Mouse (Mus musculus): Measurements from ENCODE around the gene Mpnd. TPM values are rescaled to one million over a fixed set of nuclear protein-coding genes. Genes with fewer than 3 reads are reported as not detected.

Mpnd gene
- polyA plus RNA-seq, 1 experiment, result 92.1 TPM

- H3K27me3 ChIP-seq (ENCODE audit: control insufficient read depth, insufficient read depth, insufficient read length), result no peaks in the 10 kb centered on the region
- TF ChIP-seq MAX (IDR thresholded peaks at IDR 0.05; ENCODE audit: low read depth) (peak; percentile 37), MYOD1 (IDR thresholded peaks at IDR 0.05; ENCODE audit: control insufficient read depth in 1 of 3, insufficient read length in 2 of 3, low read depth in 2 of 3) (peak in 2 of 3 experiments; percentile 9 to 75), POLR2AphosphoS2 (IDR thresholded peaks at IDR 0.05; ENCODE audit: insufficient read length, low read depth) (peak; percentile 91), SRF (IDR thresholded peaks at IDR 0.05; ENCODE audit: control insufficient read depth, insufficient read length, low read depth) (peak; percentile 45), REST (IDR thresholded peaks at IDR 0.05; ENCODE audit: insufficient read depth, insufficient read length) (no peak), MYOG (IDR thresholded peaks at IDR 0.05; ENCODE audit: control insufficient read depth in 1 of 3, insufficient read depth in 1 of 3, insufficient read length in 2 of 3, low read depth in 2 of 3) (peak in 1 of 3 experiments; percentile 54), POLR2A (IDR thresholded peaks at IDR 0.05; ENCODE audit: insufficient read length, low read depth) (peak; percentile 90), E2F4 (IDR thresholded peaks at IDR 0.05; ENCODE audit: insufficient read depth) (peak; percentile 69), TCF3 (IDR thresholded peaks at IDR 0.05; ENCODE audit: insufficient read length, low read depth) (no peak)
- peak within 1 kb of the TSS; percentile 53 for H3ac ChIP-seq (ENCODE audit: control insufficient read depth, insufficient read length)
- H3K79me2 ChIP-seq (ENCODE audit: control insufficient read depth, insufficient read depth), result peaks cover 58% of the 10 kb centered on the region
- H3K36me3 ChIP-seq (ENCODE audit: control insufficient read depth, insufficient read depth), result no peaks in the 10 kb centered on the region
- H3K4me3 ChIP-seq, result peak within 1 kb of the TSS; percentile 80
- H3K4me2 ChIP-seq (ENCODE audit: low read depth), result peak within 1 kb of the TSS; percentile 91
Observed at GRCm38 (mm10) chr17:56036176-56036900, 30.8 kb downstream of the Mpnd start, which contains the start of gene Sh3gl1. Sh3gl1 (minus strand) TSS chr17:56036635.

- Histone ChIP-seq H3K27me3 (ENCODE audit: control insufficient read depth, insufficient read depth, insufficient read length) (no peaks in the 10 kb centered on the region), H3K79me2 (ENCODE audit: control insufficient read depth, insufficient read depth) (peaks cover 59% of the 10 kb centered on the region), H3K36me3 (ENCODE audit: control insufficient read depth, insufficient read depth) (no peaks in the 10 kb centered on the region), H3K4me3 (peak overlapping the region; percentile 80), H3K4me2 (ENCODE audit: low read depth) (peak overlapping the region; percentile 63), H3ac (ENCODE audit: control insufficient read depth, insufficient read length) (peak overlapping the region; percentile 53)
- TF ChIP-seq MYOD1 (IDR thresholded peaks at IDR 0.05; ENCODE audit: control insufficient read depth in 1 of 3, insufficient read length in 2 of 3, low read depth in 2 of 3) (no peak), E2F4 (IDR thresholded peaks at IDR 0.05; ENCODE audit: insufficient read depth) (no peak), REST (IDR thresholded peaks at IDR 0.05; ENCODE audit: insufficient read depth, insufficient read length) (no peak), CEBPB (IDR thresholded peaks at IDR 0.05; ENCODE audit: insufficient read depth, poor library complexity, severe bottlenecking) (no peak), MAX (IDR thresholded peaks at IDR 0.05; ENCODE audit: low read depth) (no peak)
Observed at GRCm38 (mm10) chr17:56036901-56037287, 31.4 kb downstream of the Mpnd start.

GRCm38 (mm10) chr17:56038583-56039261, 33.2 kb downstream of the Mpnd start:
- H3K27me3 ChIP-seq (ENCODE audit: control insufficient read depth, insufficient read depth, insufficient read length), result no peaks in the 10 kb centered on the region
- H3ac ChIP-seq (ENCODE audit: control insufficient read depth, insufficient read length), result no peak overlapping the region
- TF ChIP-seq MYOD1 (IDR thresholded peaks at IDR 0.05; ENCODE audit: control insufficient read depth in 1 of 3, insufficient read length in 2 of 3, low read depth in 2 of 3), result no peak
- TF ChIP-seq SRF (IDR thresholded peaks at IDR 0.05; ENCODE audit: control insufficient read depth, insufficient read length, low read depth), result no peak
- no peak for TF ChIP-seq TCF3 (IDR thresholded peaks at IDR 0.05; ENCODE audit: insufficient read length, low read depth)
- TF ChIP-seq REST (IDR thresholded peaks at IDR 0.05; ENCODE audit: insufficient read depth, insufficient read length), result no peak
- TF ChIP-seq MYOG (IDR thresholded peaks at IDR 0.05; ENCODE audit: control insufficient read depth in 1 of 3, insufficient read depth in 1 of 3, insufficient read length in 2 of 3, low read depth in 2 of 3), result no peak
- TF ChIP-seq MAX (IDR thresholded peaks at IDR 0.05; ENCODE audit: low read depth), result no peak
- H3K79me2 ChIP-seq (ENCODE audit: control insufficient read depth, insufficient read depth), result peaks cover 55% of the 10 kb centered on the region
- no peak overlapping the region for H3K4me2 ChIP-seq (ENCODE audit: low read depth)
- H3K4me3 ChIP-seq, result no peak overlapping the region
- no peaks in the 10 kb centered on the region for H3K36me3 ChIP-seq (ENCODE audit: control insufficient read depth, insufficient read depth)

GRCm38 (mm10) chr17:56039345-56039744, 33.8 kb downstream of the Mpnd start:
- H3K79me2 ChIP-seq (ENCODE audit: control insufficient read depth, insufficient read depth), result peaks cover 55% of the 10 kb centered on the region
- H3ac ChIP-seq (ENCODE audit: control insufficient read depth, insufficient read length), result no peak overlapping the region
- peak overlapping the region; percentile 75 for H3K4me2 ChIP-seq (ENCODE audit: low read depth)
- TF ChIP-seq POLR2A (IDR thresholded peaks at IDR 0.05; ENCODE audit: insufficient read length, low read depth) (no peak), TCF12 (IDR thresholded peaks at IDR 0.05; ENCODE audit: insufficient read depth, poor library complexity, severe bottlenecking) (no peak), MYOD1 (IDR thresholded peaks at IDR 0.05; ENCODE audit: control insufficient read depth in 1 of 3, insufficient read length in 2 of 3, low read depth in 2 of 3) (no peak), MYOG (IDR thresholded peaks at IDR 0.05; ENCODE audit: control insufficient read depth in 1 of 3, insufficient read depth in 1 of 3, insufficient read length in 2 of 3, low read depth in 2 of 3) (no peak)
- H3K27me3 ChIP-seq (ENCODE audit: control insufficient read depth, insufficient read depth, insufficient read length), result no peaks in the 10 kb centered on the region
- H3K4me3 ChIP-seq, result peak overlapping the region; percentile 57
- no peaks in the 10 kb centered on the region for H3K36me3 ChIP-seq (ENCODE audit: control insufficient read depth, insufficient read depth)

- Histone ChIP-seq H3ac (ENCODE audit: control insufficient read depth, insufficient read length) (peak within 1 kb of the TSS; percentile 67), H3K4me2 (ENCODE audit: low read depth) (peak within 1 kb of the TSS; percentile 88), H3K36me3 (ENCODE audit: control insufficient read depth, insufficient read depth) (no peaks in the 10 kb centered on the region), H3K4me3 (peak within 1 kb of the TSS; percentile 57), H3K27me3 (ENCODE audit: control insufficient read depth, insufficient read depth, insufficient read length) (no peaks in the 10 kb centered on the region), H3K79me2 (ENCODE audit: control insufficient read depth, insufficient read depth) (peaks cover 54% of the 10 kb centered on the region)
- TF ChIP-seq USF1 (IDR thresholded peaks at IDR 0.05; ENCODE audit: low read depth) (peak; percentile 99), TCF3 (IDR thresholded peaks at IDR 0.05; ENCODE audit: insufficient read length, low read depth) (no peak), E2F4 (IDR thresholded peaks at IDR 0.05; ENCODE audit: insufficient read depth) (peak; percentile 81), MAX (IDR thresholded peaks at IDR 0.05; ENCODE audit: low read depth) (no peak), POLR2A (IDR thresholded peaks at IDR 0.05; ENCODE audit: insufficient read length, low read depth) (peak; percentile 55), MYOD1 (IDR thresholded peaks at IDR 0.05; ENCODE audit: control insufficient read depth in 1 of 3, insufficient read length in 2 of 3, low read depth in 2 of 3) (no peak), TCF12 (IDR thresholded peaks at IDR 0.05; ENCODE audit: insufficient read depth, poor library complexity, severe bottlenecking) (no peak), POLR2AphosphoS2 (IDR thresholded peaks at IDR 0.05; ENCODE audit: insufficient read length, low read depth) (peak; percentile 42), MYOG (IDR thresholded peaks at IDR 0.05; ENCODE audit: control insufficient read depth in 1 of 3, insufficient read depth in 1 of 3, insufficient read length in 2 of 3, low read depth in 2 of 3) (no peak), SRF (IDR thresholded peaks at IDR 0.05; ENCODE audit: control insufficient read depth, insufficient read length, low read depth) (peak; percentile 40), CEBPB (IDR thresholded peaks at IDR 0.05; ENCODE audit: insufficient read depth, poor library complexity, severe bottlenecking) (no peak), REST (IDR thresholded peaks at IDR 0.05; ENCODE audit: insufficient read depth, insufficient read length) (no peak)
Observed at GRCm38 (mm10) chr17:56040030-56040856, 34.7 kb downstream of the Mpnd start, which contains the start of gene Chaf1a. Chaf1a (plus strand) TSS chr17:56040439.

Measured in myocyte (in vitro differentiated cells).